Mouse (Mus musculus): ENCODE measurements around the gene Sf3b6. TPM values are rescaled to one million over a fixed set of nuclear protein-coding genes. Genes with fewer than 3 reads are reported as not detected.

Sf3b6 gene
- total and polyA plus RNA-seq, 2 experiments from 2014 or later: 53.2 to 144 TPM

DNA sequence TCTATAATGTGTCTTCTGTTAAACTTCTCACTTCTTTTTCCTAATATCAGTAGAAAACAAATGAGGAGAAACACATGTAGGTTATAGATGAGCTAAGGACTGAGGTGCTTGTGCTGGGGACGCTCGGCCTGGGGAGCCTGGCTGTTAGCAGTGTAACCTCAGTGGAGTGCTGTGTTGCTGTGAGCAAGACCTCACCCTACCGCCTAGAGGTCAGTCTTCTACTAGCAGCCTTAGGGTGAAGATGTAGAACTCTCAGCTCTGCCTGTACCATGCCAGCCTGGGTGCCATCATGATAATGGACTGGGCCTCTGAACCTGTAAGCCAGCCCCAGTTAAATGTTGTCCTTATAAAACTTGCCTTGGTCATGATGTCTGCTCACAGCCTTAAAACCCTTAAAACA, 9.9 kb downstream of the Sf3b6 start:
- H3K27ac ChIP-seq (ENCODE audit: low read depth): no peak overlapping the region
- ATAC-seq (ENCODE audit: insufficient read depth, low read depth): no peak
- no peak for DNase-seq (ENCODE audit: low spot score)
- H3K36me3 ChIP-seq (replicated peaks; ENCODE audit: control insufficient read depth, insufficient read depth, low read length): peaks cover 56% of the 10 kb centered on the region
- no peaks in the 10 kb centered on the region for H3K27me3 ChIP-seq (ENCODE audit: control insufficient read depth, insufficient read depth, low read length)
- WGBS: 77% methylated on average over 3 of the region's 3 CpGs
- no peak overlapping the region for H3K9ac ChIP-seq (replicated peaks; ENCODE audit: low read depth, low read length)
- H3K4me3 ChIP-seq (ENCODE audit: low read depth, low read length): no peak overlapping the region
- no peaks in the 10 kb centered on the region for H3K4me1 ChIP-seq (ENCODE audit: control insufficient read depth, insufficient read depth)
- no peak for TF ChIP-seq EP300 (IDR thresholded peaks at IDR 0.05; ENCODE audit: low read depth)
- TF ChIP-seq CTCF (IDR thresholded peaks at IDR 0.05; ENCODE audit: low read depth): no peak
- H3K9me3 ChIP-seq (replicated peaks; ENCODE audit: control insufficient read depth, low read length): no peaks in the 10 kb centered on the region
- H3K4me2 ChIP-seq (ENCODE audit: low read depth, low read length): no peak overlapping the region

DNA sequence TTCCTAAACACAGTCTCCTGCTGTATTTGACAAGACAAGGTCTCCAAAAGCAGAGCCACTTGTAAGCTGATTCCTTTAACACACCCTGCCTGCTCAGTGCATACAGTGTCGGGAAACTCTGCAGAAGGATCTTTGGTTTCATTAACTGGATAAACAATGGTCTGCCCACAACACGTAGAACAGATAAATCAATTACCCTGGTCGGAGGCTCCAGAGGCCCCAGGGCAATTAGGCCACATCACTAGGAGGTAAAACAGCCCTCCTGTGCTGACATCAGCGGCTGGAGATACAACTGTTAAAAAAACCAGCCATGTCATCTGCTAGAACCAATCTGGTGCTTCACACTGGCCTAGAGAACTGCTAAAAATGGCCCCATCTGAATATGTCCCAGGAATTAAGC, 19.6 kb downstream of the Sf3b6 start:
- 51% methylated on average over 4 of the region's 4 CpGs for WGBS
- no peak overlapping the region for H3K4me2 ChIP-seq (ENCODE audit: low read depth, low read length)
- H3K27ac ChIP-seq (ENCODE audit: low read depth): no peak overlapping the region
- no peak for TF ChIP-seq CTCF (IDR thresholded peaks at IDR 0.05; ENCODE audit: low read depth)
- no peak for TF ChIP-seq EP300 (IDR thresholded peaks at IDR 0.05; ENCODE audit: low read depth)
- no peak for DNase-seq (ENCODE audit: low spot score)
- H3K4me3 ChIP-seq (ENCODE audit: low read depth, low read length): no peak overlapping the region
- H3K9me3 ChIP-seq (replicated peaks; ENCODE audit: control insufficient read depth, low read length): no peaks in the 10 kb centered on the region
- no peaks in the 10 kb centered on the region for H3K4me1 ChIP-seq (ENCODE audit: control insufficient read depth, insufficient read depth)
- H3K27me3 ChIP-seq (ENCODE audit: control insufficient read depth, insufficient read depth, low read length): no peaks in the 10 kb centered on the region
- H3K36me3 ChIP-seq (replicated peaks; ENCODE audit: control insufficient read depth, insufficient read depth, low read length): 0 out of 2 replicates have a peak, but pooled peaks cover 6% of the 10 kb centered on the region
- no peak overlapping the region for H3K9ac ChIP-seq (replicated peaks; ENCODE audit: low read depth, low read length)
- ATAC-seq (ENCODE audit: insufficient read depth, low read depth): no peak

DNA sequence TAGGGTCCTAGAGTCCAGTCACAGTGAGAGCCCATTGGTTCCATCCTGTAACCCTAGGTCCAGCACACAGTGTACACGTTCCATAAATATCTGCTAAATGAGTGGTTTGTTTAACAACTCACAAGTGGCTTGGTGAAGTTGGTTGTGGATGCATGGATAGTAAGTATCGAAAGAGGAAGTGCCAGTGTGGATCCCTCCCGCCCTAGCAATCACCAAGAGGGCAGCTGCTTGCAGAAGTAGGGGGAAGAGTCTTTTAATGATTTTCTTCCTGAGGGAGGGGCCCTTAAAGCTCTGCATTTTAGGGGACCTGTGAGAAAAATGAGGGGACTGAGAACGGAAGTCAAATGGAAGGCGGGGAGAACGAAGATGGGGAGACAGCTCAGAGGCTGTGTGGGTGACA, 22.7 kb downstream of the Sf3b6 start:
- ATAC-seq (ENCODE audit: insufficient read depth, low read depth) (no peak), DNase-seq (ENCODE audit: low spot score) (no peak)
- WGBS: 55% methylated on average over 6 of the region's 6 CpGs
- H3K4me2 ChIP-seq (ENCODE audit: low read depth, low read length): no peak overlapping the region
- peaks cover 6% of the 10 kb centered on the region; the same call in 1 of the 2 replicates for H3K4me1 ChIP-seq (ENCODE audit: control insufficient read depth, insufficient read depth)
- H3K36me3 ChIP-seq (replicated peaks; ENCODE audit: control insufficient read depth, insufficient read depth, low read length): no peaks in the 10 kb centered on the region
- no peak overlapping the region for H3K27ac ChIP-seq (ENCODE audit: low read depth)
- no peaks in the 10 kb centered on the region for H3K27me3 ChIP-seq (ENCODE audit: control insufficient read depth, insufficient read depth, low read length)
- no peak overlapping the region for H3K4me3 ChIP-seq (ENCODE audit: low read depth, low read length)
- TF ChIP-seq CTCF (IDR thresholded peaks at IDR 0.05; ENCODE audit: low read depth) (no peak), EP300 (IDR thresholded peaks at IDR 0.05; ENCODE audit: low read depth) (no peak)
- no peaks in the 10 kb centered on the region for H3K9me3 ChIP-seq (replicated peaks; ENCODE audit: control insufficient read depth, low read length)
- no peak overlapping the region for H3K9ac ChIP-seq (replicated peaks; ENCODE audit: low read depth, low read length)

DNA sequence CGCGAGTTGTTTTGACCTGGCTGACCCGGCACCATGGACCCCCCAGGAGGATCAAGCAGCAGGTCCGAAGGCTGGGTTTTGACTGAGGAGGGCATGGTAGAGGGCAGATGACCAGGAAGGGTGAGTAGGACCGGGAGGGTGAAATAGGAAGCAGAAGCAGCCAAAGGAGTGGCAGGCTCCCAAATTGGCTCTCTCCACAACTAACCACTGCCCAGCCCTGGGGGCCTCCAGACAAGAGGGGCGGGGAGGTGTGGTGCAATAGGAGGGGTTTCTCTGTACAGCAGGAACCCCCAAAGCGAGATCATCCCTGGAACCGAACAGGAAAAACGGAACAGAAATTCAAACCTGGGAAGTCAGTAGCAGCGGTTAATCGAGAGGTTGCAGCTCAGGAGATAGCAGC, 23.4 kb downstream of the Sf3b6 start:
- no peaks in the 10 kb centered on the region for H3K36me3 ChIP-seq (replicated peaks; ENCODE audit: control insufficient read depth, insufficient read depth, low read length)
- peak overlapping the region; percentile 58 for H3K4me3 ChIP-seq (ENCODE audit: low read depth, low read length)
- no peaks in the 10 kb centered on the region for H3K9me3 ChIP-seq (replicated peaks; ENCODE audit: control insufficient read depth, low read length)
- TF ChIP-seq EP300 (IDR thresholded peaks at IDR 0.05; ENCODE audit: low read depth) (no peak), CTCF (IDR thresholded peaks at IDR 0.05; ENCODE audit: low read depth) (no peak)
- no peak overlapping the region for H3K27ac ChIP-seq (ENCODE audit: low read depth)
- H3K4me1 ChIP-seq (ENCODE audit: control insufficient read depth, insufficient read depth): peaks cover 6% of the 10 kb centered on the region; the same call in 1 of the 2 replicates
- no peak for DNase-seq (ENCODE audit: low spot score)
- WGBS: 4% methylated on average over 11 of the region's 11 CpGs
- no peak for ATAC-seq (ENCODE audit: insufficient read depth, low read depth)
- H3K9ac ChIP-seq (replicated peaks; ENCODE audit: low read depth, low read length): peak overlapping the region; percentile 38
- H3K4me2 ChIP-seq (ENCODE audit: low read depth, low read length): peak overlapping the region; percentile 78
- no peaks in the 10 kb centered on the region for H3K27me3 ChIP-seq (ENCODE audit: control insufficient read depth, insufficient read depth, low read length)

DNA sequence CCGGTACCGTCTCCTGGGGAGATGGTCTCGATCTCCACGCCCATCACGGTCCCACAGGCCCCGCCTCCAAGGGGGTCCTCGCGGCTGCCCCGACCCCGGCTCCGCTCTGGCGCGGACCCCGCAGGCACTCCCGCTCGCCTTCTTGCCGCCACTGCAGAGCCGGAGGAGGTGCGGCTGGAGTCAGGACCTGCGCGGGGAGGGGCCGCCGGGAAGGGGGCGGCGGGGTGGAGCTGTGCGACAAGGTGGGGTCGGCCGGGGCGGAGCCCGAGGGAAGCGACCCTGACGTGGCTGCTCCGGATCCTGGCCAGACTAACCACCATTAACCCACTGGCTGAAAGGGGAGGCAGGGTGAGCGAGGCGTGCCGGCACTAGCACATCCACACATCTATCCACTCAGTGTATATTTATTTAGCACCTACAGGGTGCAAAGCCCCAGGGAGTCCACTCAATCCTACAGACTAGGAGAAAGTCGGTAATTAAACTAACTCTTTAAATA, 24.1 kb downstream of the Sf3b6 start, which contains the start of gene Fkbp1b:
Fkbp1b (minus strand) TSS at position 200 of the 496 bp plus-strand sequence.
- Histone ChIP-seq H3K9me3 (replicated peaks; ENCODE audit: control insufficient read depth, low read length) (no peaks in the 10 kb centered on the region), H3K27me3 (ENCODE audit: control insufficient read depth, insufficient read depth, low read length) (no peaks in the 10 kb centered on the region), H3K9ac (replicated peaks; ENCODE audit: low read depth, low read length) (peak within 1 kb of the TSS; percentile 38), H3K4me3 (ENCODE audit: low read depth, low read length) (peak within 1 kb of the TSS; percentile 58), H3K27ac (ENCODE audit: low read depth) (no peak within 1 kb of the TSS), H3K4me1 (ENCODE audit: control insufficient read depth, insufficient read depth) (peaks cover 6% of the 10 kb centered on the region; the same call in 1 of the 2 replicates), H3K4me2 (ENCODE audit: low read depth, low read length) (peak within 1 kb of the TSS; percentile 78), H3K36me3 (replicated peaks; ENCODE audit: control insufficient read depth, insufficient read depth, low read length) (no peaks in the 10 kb centered on the region)
- DNase-seq (ENCODE audit: low spot score) (peak; percentile 43), ATAC-seq (ENCODE audit: insufficient read depth, low read depth) (peak; percentile 40)
- no peak for TF ChIP-seq CTCF (IDR thresholded peaks at IDR 0.05; ENCODE audit: low read depth)
- WGBS: under 1% methylated on average over 37 of the region's 37 CpGs

DNA sequence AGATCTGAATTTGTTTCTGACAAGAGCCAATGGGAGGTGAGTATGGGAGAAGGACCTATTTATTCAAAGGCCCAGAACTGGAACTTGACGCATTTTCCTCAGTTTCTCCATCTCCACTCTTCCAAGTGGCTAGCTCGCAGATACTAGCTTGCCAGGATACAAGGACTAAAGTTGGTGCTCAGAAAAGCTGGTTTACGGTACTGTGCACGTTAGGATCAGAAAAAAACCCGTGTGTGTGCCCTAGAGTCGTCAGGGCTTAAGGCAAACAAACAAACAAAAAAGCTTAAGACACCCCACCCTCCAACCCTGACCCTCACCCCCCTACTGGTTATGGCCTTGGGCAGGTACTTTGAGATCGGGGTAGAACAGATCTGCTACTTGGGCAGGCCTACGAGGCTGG, 25.1 kb downstream of the Sf3b6 start:
- TF ChIP-seq EP300 (IDR thresholded peaks at IDR 0.05; ENCODE audit: low read depth) (no peak), CTCF (IDR thresholded peaks at IDR 0.05; ENCODE audit: low read depth) (no peak)
- H3K36me3 ChIP-seq (replicated peaks; ENCODE audit: control insufficient read depth, insufficient read depth, low read length): no peaks in the 10 kb centered on the region
- 93% methylated on average over 8 of the region's 8 CpGs for whole genome bisulfite sequencing
- no peaks in the 10 kb centered on the region for H3K9me3 ChIP-seq (replicated peaks; ENCODE audit: control insufficient read depth, low read length)
- H3K4me3 ChIP-seq (ENCODE audit: low read depth, low read length): no peak overlapping the region
- H3K4me1 ChIP-seq (ENCODE audit: control insufficient read depth, insufficient read depth): peaks cover 6% of the 10 kb centered on the region; the same call in 1 of the 2 replicates
- ATAC-seq (ENCODE audit: insufficient read depth, low read depth) (no peak), DNase-seq (ENCODE audit: low spot score) (no peak)
- no peak overlapping the region for H3K9ac ChIP-seq (replicated peaks; ENCODE audit: low read depth, low read length)
- no peaks in the 10 kb centered on the region for H3K27me3 ChIP-seq (ENCODE audit: control insufficient read depth, insufficient read depth, low read length)
- no peak overlapping the region for H3K27ac ChIP-seq (ENCODE audit: low read depth)
- no peak overlapping the region for H3K4me2 ChIP-seq (ENCODE audit: low read depth, low read length)

Measured in heart, postnatal 0 days (tissue).